Mouse (Mus musculus) cerebellum, postnatal 14 days (tissue): Measurements from ENCODE around the gene Zfp968.
"Not testable (repeated sequence)": the region's sequence is repeated elsewhere in the genome, so short reads cannot be mapped to it uniquely, and the experiment has no call there.

ENCODE experiments used
- DNase-seq, 2 experiments: peaks; one replicate each; pipeline ENCODE4 v3.0.0; 2021; ENCODE audit warnings: mixed read lengths in 2 of 2

Zfp968 gene

DNA sequence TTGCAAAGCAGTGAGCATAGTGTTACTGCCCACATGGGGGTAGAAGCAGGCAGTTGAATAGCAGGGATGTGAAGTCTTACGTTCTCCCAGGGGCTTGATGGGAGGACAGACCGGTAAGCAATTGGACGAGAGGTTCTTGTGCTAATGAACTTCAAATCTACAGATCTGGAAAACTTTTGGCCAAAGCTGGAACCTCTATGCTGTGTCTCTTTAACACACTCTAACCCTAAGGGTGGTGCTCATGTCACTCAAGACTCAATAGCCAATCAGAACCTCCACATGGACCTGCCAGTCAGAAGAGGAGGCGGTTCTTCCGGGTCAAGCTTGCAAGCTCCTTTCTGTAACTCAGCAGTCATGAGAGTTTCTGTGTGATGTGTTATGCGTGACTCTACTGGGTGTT is at the start of gene Zfp968:
TSS of gene Zfp968 (plus strand) at position 301 of the 400 bp plus-strand sequence.
- DNase-seq: not testable (repeated sequence)

DNA sequence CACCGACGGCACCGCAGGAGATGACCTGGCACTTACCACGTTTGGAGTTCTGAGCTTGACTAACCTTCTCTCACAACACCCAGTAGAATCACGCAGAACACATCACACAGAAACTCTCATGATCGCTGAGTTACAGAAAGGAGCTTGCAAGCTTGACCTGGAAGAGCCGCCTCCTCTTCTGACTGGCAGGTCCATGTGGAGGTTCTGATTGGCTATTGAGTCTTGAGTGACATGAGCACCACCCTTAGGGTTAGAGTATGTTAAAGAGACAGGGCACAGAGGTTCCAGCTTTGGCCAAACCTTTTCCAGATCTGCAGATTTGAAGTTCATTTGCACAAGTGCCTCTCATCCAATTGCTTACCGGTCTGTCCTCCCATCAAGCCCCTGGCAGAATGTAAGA is 34.1 kb upstream of the Zfp968 start, which contains the start of gene Gm4631:
TSS of gene Gm4631 (minus strand) at position 101 of the 400 bp plus-strand sequence.
- not testable (repeated sequence) for DNase-seq
